Mouse (Mus musculus) spleen, embryonic (tissue): Measurements from ENCODE around the gene Rnf111.
"Not testable (repeated sequence)": the region's sequence is repeated elsewhere in the genome, so short reads cannot be mapped to it uniquely, and the experiment has no call there.

Experiments used
- CTCF ChIA-PET: fragments of 350-600 bp; sonication (Branson Sonifier 250); formaldehyde crosslinking; loops from one replicate; lab custom pipeline; 2022; lab: Charles Lee

The Rnf111 gene

GRCm38 (mm10) chr9:70502284-70503014 is 1.1 kb downstream of the Rnf111 start:
- CTCF ChIA-PET: interaction anchor here (0.5 kb wide), 1 partner anchor 129 kb away, joined by 5 read pairs; no protein-coding TSS in a partner anchor

GRCm38 (mm10) chr9:70496990-70497389 is 6.5 kb downstream of the Rnf111 start:
- CTCF ChIA-PET: no interaction called here

GRCm38 (mm10) chr9:70493038-70493437 is 10.5 kb downstream of the Rnf111 start:
- CTCF ChIA-PET: no interaction called here

- CTCF ChIA-PET: interaction anchor here (0.7 kb wide), 1 partner anchor 8 kb away, joined by 12 read pairs; no protein-coding TSS in a partner anchor
Observed at GRCm38 (mm10) chr9:70491176-70491575, 12.3 kb downstream of the Rnf111 start.

- CTCF ChIA-PET: no interaction called here
Observed at GRCm38 (mm10) chr9:70487401-70487800, 16.1 kb downstream of the Rnf111 start.

- CTCF ChIA-PET: interaction anchor here (0.5 to 0.6 kb wide), 2 partner anchors 26 to 389 kb away, joined by 3 to 5 read pairs; no protein-coding TSS in a partner anchor
Observed at GRCm38 (mm10) chr9:70485840-70486239, 17.7 kb downstream of the Rnf111 start.

GRCm38 (mm10) chr9:70483495-70483894 is 20.0 kb downstream of the Rnf111 start:
- CTCF ChIA-PET: no interaction called here

- CTCF ChIA-PET: interaction anchor here (0.5 to 0.6 kb wide), 2 partner anchors 228 to 482 kb away, joined by 3 read pairs; no protein-coding TSS in a partner anchor
Observed at GRCm38 (mm10) chr9:70481872-70482271, 21.7 kb downstream of the Rnf111 start.

- CTCF ChIA-PET: no interaction called here
Observed at GRCm38 (mm10) chr9:70477229-70477628, 26.3 kb downstream of the Rnf111 start.

- CTCF ChIA-PET: interaction anchor here (0.5 kb wide), 1 partner anchor 101 kb away, joined by 3 read pairs; no protein-coding TSS in a partner anchor
Observed at GRCm38 (mm10) chr9:70475777-70476270, 27.7 kb downstream of the Rnf111 start.

GRCm38 (mm10) chr9:70473400-70473799 is 30.1 kb downstream of the Rnf111 start:
- CTCF ChIA-PET: no interaction called here

- CTCF ChIA-PET: not testable (repeated sequence)
Observed at GRCm38 (mm10) chr9:70463091-70463490, 40.4 kb downstream of the Rnf111 start.

- CTCF ChIA-PET: no interaction called here
Observed at GRCm38 (mm10) chr9:70452371-70452770, 51.2 kb downstream of the Rnf111 start.

- CTCF ChIA-PET: interaction anchor here (0.6 to 0.7 kb wide), 2 partner anchors 50 to 475 kb away, joined by 6 read pairs; no protein-coding TSS in a partner anchor
Observed at GRCm38 (mm10) chr9:70449072-70449471, 54.5 kb downstream of the Rnf111 start.

- CTCF ChIA-PET: no interaction called here
Observed at GRCm38 (mm10) chr9:70439959-70440358, 63.6 kb downstream of the Rnf111 start.

GRCm38 (mm10) chr9:70422661-70423060 is 80.9 kb downstream of the Rnf111 start:
- CTCF ChIA-PET: no interaction called here

GRCm38 (mm10) chr9:70421257-70422056 is 82.1 kb downstream of the Rnf111 start, which contains the start of gene Ccnb2:
Gene Ccnb2 (minus strand): TSS chr9:70421547.
- CTCF ChIA-PET: interaction anchor here (0.6 kb wide), 1 partner anchor 416 kb away, joined by 13 read pairs; no protein-coding TSS in a partner anchor

- CTCF ChIA-PET: no interaction called here
Observed at GRCm38 (mm10) chr9:70416412-70416811, 87.1 kb downstream of the Rnf111 start.

GRCm38 (mm10) chr9:70413038-70413437 is 90.5 kb downstream of the Rnf111 start:
- CTCF ChIA-PET: no interaction called here

- CTCF ChIA-PET: interaction anchor here (0.6 kb wide), 1 partner anchor 18 kb away, joined by 3 read pairs; no protein-coding TSS in a partner anchor
Observed at GRCm38 (mm10) chr9:70410668-70411067, 92.9 kb downstream of the Rnf111 start.

- CTCF ChIA-PET: no interaction called here
Observed at GRCm38 (mm10) chr9:70409743-70410142, 93.8 kb downstream of the Rnf111 start.

GRCm38 (mm10) chr9:70408791-70409190 is 94.7 kb downstream of the Rnf111 start:
- CTCF ChIA-PET: interaction anchor here (0.7 kb wide), 1 partner anchor 684 kb away, joined by 3 read pairs; no protein-coding TSS in a partner anchor
